Comparison of ENCODE assay signal across 29 mouse cellular contexts in genomic region chr12:44479260-44480030, GRCm38 (mm10).
DNase-seq lines count a peak whose midpoint lies in the region; ATAC-seq and TF ChIP-seq lines count a peak whose summit lies in the region.
"Had no signal": no experiment of that assay in that cellular context is flagged by ENCODE, and none has a peak within 500 bp of the region (broad histone marks: within the 10 kb centered on the region; RNA-seq: fewer than 3 reads in every experiment).

No protein-coding gene starts in this region.

- intact Hi-C loops in heart, postnatal 25 days (cut with DNase I): no loop called here

- ATAC-seq in hindbrain, embryonic 13.5 days (ENCODE audit: low FRiP score): peak; percentile 49; the same call in 1 of the 2 replicates
- ATAC-seq in forebrain, embryonic 12.5 days (ENCODE audit: low FRiP score): peak; percentile 77; the same call in 1 of the 2 replicates
- ATAC-seq in forebrain, postnatal 0 days: peak; percentile 36; the same call in 1 of the 2 replicates
- ATAC-seq: CD4-positive, CD25-positive, alpha-beta regulatory T cell, adult 4 months; inflammation-experienced regulatory T-cells, adult 6 months; midbrain, embryonic 16.5 days had no signal

- peaks cover 17% of the 10 kb centered on the region for H3K4me1 ChIP-seq in hindbrain, embryonic 13.5 days (replicated peaks)
- no peaks in the 10 kb centered on the region for H3K4me1 ChIP-seq in hindbrain, embryonic 10.5 days (replicated peaks)
- H3K4me1 ChIP-seq in forebrain, embryonic 12.5 days: peaks cover 17% of the 10 kb centered on the region
- H3K4me1 ChIP-seq in forebrain, postnatal 0 days (ENCODE audit: insufficient read depth): no peaks in the 10 kb centered on the region
- H3K4me1 ChIP-seq: heart, embryonic 10.5 days; heart, embryonic 15.5 days; stomach, embryonic 15.5 days had no signal

- no peak overlapping the region for H3K4me3 ChIP-seq in hindbrain, embryonic 13.5 days
- H3K4me3 ChIP-seq in hindbrain, embryonic 10.5 days: no peak overlapping the region
- no peak overlapping the region for H3K4me3 ChIP-seq in forebrain, embryonic 12.5 days (replicated peaks)
- H3K4me3 ChIP-seq in forebrain, postnatal 0 days (ENCODE audit: low read depth, low read length): no peak overlapping the region
- H3K4me3 ChIP-seq: heart, embryonic 10.5 days; heart, embryonic 15.5 days; neural tube, embryonic 12.5 days; stomach, embryonic 15.5 days had no signal

- WGBS in hindbrain, embryonic 13.5 days: 55% methylated on average over 6 of the region's 6 CpGs
- 90% methylated on average over 6 of the region's 6 CpGs for WGBS in hindbrain, embryonic 10.5 days
- 45% methylated on average over 6 of the region's 6 CpGs for WGBS in forebrain, embryonic 12.5 days
- 31% methylated on average over 6 of the region's 6 CpGs for WGBS in forebrain, postnatal 0 days

- no peak for DNase-seq in hindbrain, embryonic 10.5 days (ENCODE audit: low spot score)
- DNase-seq in Muller cell, postnatal 12 days (ENCODE audit: inconsistent ontology term): peak; percentile 40
- no peak for DNase-seq in forebrain, postnatal 0 days
- no peak for DNase-seq in right cerebral cortex, postnatal 10 days (ENCODE audit: low spot score in 2 of 2)
- DNase-seq in heart, postnatal 25 days (ENCODE audit: low spot score): no peak
- no peak for DNase-seq in left cerebral cortex, adult 11 months (ENCODE audit: low spot score)
- DNase-seq: adrenal gland, postnatal 25 days; cerebellum, adult 2 months; cerebellum, postnatal 14 days; gastrocnemius, postnatal 10 days; heart, postnatal 36 days; kidney, adult 18-20 months; kidney, postnatal 36 days; layer of hippocampus, postnatal 36 days; liver; lung, adult 2 months; lung, postnatal 10 days; right cerebral cortex, postnatal 25 days had no signal

- H3K9me3 ChIP-seq in hindbrain, embryonic 13.5 days: no peaks in the 10 kb centered on the region
- H3K9me3 ChIP-seq in hindbrain, embryonic 10.5 days: peaks cover 4% of the 10 kb centered on the region; the same call in 1 of the 2 replicates
- H3K9me3 ChIP-seq in forebrain, embryonic 12.5 days: no peaks in the 10 kb centered on the region
- H3K9me3 ChIP-seq in forebrain, postnatal 0 days (ENCODE audit: low read length): no peaks in the 10 kb centered on the region
- H3K9me3 ChIP-seq: heart, embryonic 10.5 days; heart, embryonic 15.5 days; neural tube, embryonic 12.5 days; stomach, embryonic 15.5 days had no signal

- H3K27me3 ChIP-seq in hindbrain, embryonic 13.5 days: no peaks in the 10 kb centered on the region
- H3K27me3 ChIP-seq in hindbrain, embryonic 10.5 days (ENCODE audit: insufficient read depth, poor library complexity, severe bottlenecking): no peaks in the 10 kb centered on the region
- H3K27me3 ChIP-seq in forebrain, embryonic 12.5 days: no peaks in the 10 kb centered on the region
- H3K27me3 ChIP-seq in forebrain, postnatal 0 days (ENCODE audit: insufficient read depth, low read length): no peaks in the 10 kb centered on the region
- H3K27me3 ChIP-seq: heart, embryonic 15.5 days; neural tube, embryonic 12.5 days; stomach, embryonic 15.5 days had no signal

- no peak for TF ChIP-seq CTCF in forebrain, postnatal 0 days (IDR thresholded peaks at IDR 0.05; ENCODE audit: low read depth)

- no peak overlapping the region for H3K9ac ChIP-seq in hindbrain, embryonic 13.5 days
- H3K9ac ChIP-seq in forebrain, embryonic 12.5 days: no peak overlapping the region
- no peak overlapping the region for H3K9ac ChIP-seq in forebrain, postnatal 0 days
- H3K9ac ChIP-seq: heart, embryonic 15.5 days; liver, embryonic 14.5 days; neural tube, embryonic 12.5 days; stomach, embryonic 15.5 days had no signal

- H3K36me3 ChIP-seq in hindbrain, embryonic 13.5 days: no peaks in the 10 kb centered on the region
- H3K36me3 ChIP-seq in hindbrain, embryonic 10.5 days: 0 out of 2 replicates have a peak, but pooled peaks cover 2% of the 10 kb centered on the region
- H3K36me3 ChIP-seq in forebrain, embryonic 12.5 days (replicated peaks): no peaks in the 10 kb centered on the region
- H3K36me3 ChIP-seq in forebrain, postnatal 0 days (ENCODE audit: insufficient read depth): no peaks in the 10 kb centered on the region
- H3K36me3 ChIP-seq: heart, embryonic 10.5 days; heart, embryonic 15.5 days; neural tube, embryonic 12.5 days; stomach, embryonic 15.5 days had no signal

- H3K27ac ChIP-seq in hindbrain, embryonic 13.5 days: peak overlapping the region; percentile 67; the same call in 1 of the 2 replicates
- no peak overlapping the region for H3K27ac ChIP-seq in hindbrain, embryonic 10.5 days
- no peak overlapping the region for H3K27ac ChIP-seq in forebrain, embryonic 12.5 days
- no peak overlapping the region for H3K27ac ChIP-seq in forebrain, postnatal 0 days (ENCODE audit: low read depth, low read length)
- H3K27ac ChIP-seq: heart, embryonic 10.5 days; heart, embryonic 15.5 days; liver, embryonic 14.5 days; macrophage; neural tube, embryonic 12.5 days; stomach, embryonic 15.5 days had no signal

- no peak overlapping the region for H3K4me2 ChIP-seq in hindbrain, embryonic 13.5 days
- no peak overlapping the region for H3K4me2 ChIP-seq in forebrain, embryonic 12.5 days
- H3K4me2 ChIP-seq in forebrain, postnatal 0 days (ENCODE audit: low read depth): no peak overlapping the region
- H3K4me2 ChIP-seq: heart, embryonic 15.5 days; neural tube, embryonic 12.5 days; stomach, embryonic 15.5 days had no signal
